Mouse (Mus musculus): ENCODE measurements around the gene Zdhhc12. TPM values are rescaled to one million over a fixed set of nuclear protein-coding genes. Genes with fewer than 3 reads are reported as not detected.

Zdhhc12 gene
- polyA plus RNA-seq (2014; fragmentation: Illumina TruSeq; extraction: RNeasy Lipid Tissue Mini Kit (QIAGEN cat#74804)): 1.3 TPM

DNA sequence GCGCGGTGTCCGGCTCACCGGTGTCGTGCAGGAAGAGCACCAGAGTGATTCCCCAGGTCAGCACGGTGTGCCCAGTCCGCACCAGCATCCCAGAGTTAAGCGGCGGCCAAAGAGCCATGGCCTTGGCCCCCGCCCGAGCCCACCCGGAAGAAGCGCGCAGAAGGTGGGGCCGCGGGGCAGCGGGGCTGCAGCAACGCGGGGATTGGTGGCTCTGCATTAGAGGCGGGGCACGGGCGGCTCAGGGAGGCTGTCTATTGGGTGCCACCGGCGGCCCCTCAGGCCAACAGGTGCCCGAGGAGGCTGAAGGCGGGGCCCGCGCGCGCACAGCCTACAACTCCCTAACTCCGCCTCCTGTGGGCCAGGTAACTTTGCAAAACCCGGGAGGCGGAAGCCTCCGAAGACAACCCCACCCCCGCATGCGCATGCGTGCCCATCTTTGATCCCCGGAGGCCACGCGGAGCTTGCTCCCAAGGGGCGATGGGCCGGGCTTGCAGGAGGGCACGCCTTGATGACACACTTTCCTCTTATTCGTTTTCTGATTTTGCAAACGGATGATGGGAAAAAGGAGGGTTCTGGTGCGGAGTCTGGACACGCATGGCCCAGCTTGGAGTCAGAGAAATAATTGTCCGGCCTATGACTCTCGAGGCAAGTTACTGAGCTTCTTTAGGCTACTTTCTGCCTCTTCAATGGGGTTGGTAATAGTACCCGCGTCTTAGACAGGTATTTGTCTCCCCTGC lies at the start of gene Zdhhc12:
Zdhhc12 (minus strand) TSS at position 178 of the 737 bp plus-strand sequence.

GRCm38 (mm10) chr2:30133613-30134377 lies 40.3 kb upstream of the Zdhhc12 start, which contains the start of gene Tbc1d13:
Tbc1d13 (plus strand) TSS chr2:30133746.

DNA sequence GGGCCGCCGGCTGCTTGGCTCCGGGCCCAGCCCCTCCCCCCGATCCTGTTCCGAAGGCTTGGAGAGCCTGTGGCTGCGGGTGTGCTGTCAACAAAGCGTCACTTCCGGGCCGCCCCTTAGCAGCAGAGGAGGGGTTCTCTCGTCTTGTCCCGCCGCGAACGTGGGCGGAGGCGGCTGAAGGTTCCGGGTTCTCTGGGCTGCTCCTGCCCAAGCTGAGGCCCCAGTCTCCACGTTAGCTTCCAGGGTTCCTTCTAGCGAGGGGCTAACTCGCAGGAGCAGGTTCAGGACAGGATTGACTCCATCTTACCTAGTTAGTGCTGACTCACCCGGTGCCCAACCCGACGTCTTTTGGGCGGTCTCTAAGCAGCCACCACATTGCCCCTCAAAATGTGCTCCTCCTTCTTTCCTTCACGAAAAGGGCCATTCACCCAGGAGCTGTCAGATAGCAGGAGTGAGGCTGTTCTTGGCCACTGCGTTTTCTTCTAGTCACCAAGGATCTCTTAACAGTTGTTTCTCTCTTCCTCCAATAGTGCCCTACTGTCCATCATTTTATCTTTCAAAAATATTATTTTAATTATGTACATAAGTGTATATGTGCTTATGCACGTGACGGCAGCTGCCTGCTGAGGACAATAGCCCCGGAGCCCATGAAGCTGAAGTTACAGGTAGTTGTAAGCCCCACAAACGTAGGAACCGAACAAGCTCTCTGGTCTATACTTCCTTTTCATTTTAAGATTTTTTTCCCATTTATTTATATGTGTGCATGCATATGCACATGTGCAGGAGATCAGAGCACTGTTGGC lies 31.2 kb upstream of the Zdhhc12 start, which contains the start of gene Zer1:
Zer1 (minus strand) TSS at position 114 of the 803 bp plus-strand sequence.

GRCm38 (mm10) chr2:30077502-30078348 lies 15.7 kb downstream of the Zdhhc12 start, which contains the start of gene Pkn3:
Pkn3 (plus strand) TSS chr2:30077684.

GRCm38 (mm10) chr2:30057223-30057904 lies 36.1 kb downstream of the Zdhhc12 start, which contains the start of gene Set:
Set (plus strand) TSS chr2:30057378.

DNA sequence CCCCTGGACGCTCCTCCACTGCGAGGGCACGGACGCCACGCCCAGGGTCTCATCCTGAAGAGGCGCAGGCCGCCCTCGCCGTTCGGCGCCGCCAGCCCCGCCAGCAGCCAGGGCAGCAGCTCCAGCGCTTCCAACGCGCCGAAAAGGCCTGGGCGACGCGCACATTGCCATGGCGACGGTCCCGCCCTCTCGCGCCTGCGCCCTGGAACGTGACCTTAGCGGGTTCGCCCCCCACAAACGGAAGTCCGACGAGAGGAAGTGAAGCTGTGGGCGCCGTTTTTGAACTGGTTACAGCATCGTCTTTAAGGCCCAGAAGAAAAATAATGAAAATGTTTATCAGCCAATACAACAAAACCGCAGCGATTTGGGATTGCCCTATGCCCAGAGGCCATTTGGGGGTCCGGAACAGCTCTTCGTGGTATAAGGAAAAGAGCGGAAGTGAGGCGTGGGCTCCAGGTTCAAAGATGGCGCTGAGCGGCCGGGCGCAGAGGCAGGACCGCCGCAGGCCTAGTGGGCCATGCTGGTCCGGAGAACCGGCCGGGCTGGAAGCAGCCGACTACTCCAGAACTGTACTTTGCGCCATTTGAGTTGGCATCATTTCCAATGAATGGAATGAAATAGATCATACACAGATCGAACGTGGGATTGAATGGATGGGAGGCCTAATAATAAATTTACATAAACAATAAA lies 44.6 kb downstream of the Zdhhc12 start, which contains the start of gene Wdr34:
Wdr34 (minus strand) TSS at position 183 of the 690 bp plus-strand sequence.

Other genes starting within 250 kb of the Zdhhc12 start
- gene Cercam, start 224.5 kb downstream of the Zdhhc12 start, polyA plus RNA-seq (2014; fragmentation: Illumina TruSeq; extraction: RNeasy Lipid Tissue Mini Kit (QIAGEN cat#74804)): 4.0 TPM
- gene Odf2, start 204.4 kb downstream of the Zdhhc12 start, polyA plus RNA-seq (2014; fragmentation: Illumina TruSeq; extraction: RNeasy Lipid Tissue Mini Kit (QIAGEN cat#74804)): 10.1 TPM
- 10.7 TPM for gene Gle1, start 158.2 kb downstream of the Zdhhc12 start, polyA plus RNA-seq (2014; fragmentation: Illumina TruSeq; extraction: RNeasy Lipid Tissue Mini Kit (QIAGEN cat#74804))
- 52.6 TPM for gene Sptan1, start 128.1 kb downstream of the Zdhhc12 start, polyA plus RNA-seq (2014; fragmentation: Illumina TruSeq; extraction: RNeasy Lipid Tissue Mini Kit (QIAGEN cat#74804))
- gene Wdr34, start 44.8 kb downstream of the Zdhhc12 start, polyA plus RNA-seq (2014; fragmentation: Illumina TruSeq; extraction: RNeasy Lipid Tissue Mini Kit (QIAGEN cat#74804)): 0.83 TPM
- gene Set, start 36.3 kb downstream of the Zdhhc12 start, polyA plus RNA-seq (2014; fragmentation: Illumina TruSeq; extraction: RNeasy Lipid Tissue Mini Kit (QIAGEN cat#74804)): 804 TPM
- not detected for gene Pkn3, start 16.0 kb downstream of the Zdhhc12 start, polyA plus RNA-seq (2014; fragmentation: Illumina TruSeq; extraction: RNeasy Lipid Tissue Mini Kit (QIAGEN cat#74804))
- 1.5 TPM for gene Zer1, start 30.9 kb upstream of the Zdhhc12 start, polyA plus RNA-seq (2014; fragmentation: Illumina TruSeq; extraction: RNeasy Lipid Tissue Mini Kit (QIAGEN cat#74804))
- gene Tbc1d13, start 40.1 kb upstream of the Zdhhc12 start, polyA plus RNA-seq (2014; fragmentation: Illumina TruSeq; extraction: RNeasy Lipid Tissue Mini Kit (QIAGEN cat#74804)): 11.6 TPM
- not detected for gene Endog, start 77.8 kb upstream of the Zdhhc12 start, polyA plus RNA-seq (2014; fragmentation: Illumina TruSeq; extraction: RNeasy Lipid Tissue Mini Kit (QIAGEN cat#74804))
- gene Spout1, start 84.8 kb upstream of the Zdhhc12 start, polyA plus RNA-seq (2014; fragmentation: Illumina TruSeq; extraction: RNeasy Lipid Tissue Mini Kit (QIAGEN cat#74804)): 1.5 TPM
- gene Kyat1, start 112.2 kb upstream of the Zdhhc12 start, polyA plus RNA-seq (2014; fragmentation: Illumina TruSeq; extraction: RNeasy Lipid Tissue Mini Kit (QIAGEN cat#74804)): 0.31 TPM
- gene Lrrc8a, start 144.1 kb upstream of the Zdhhc12 start, polyA plus RNA-seq (2014; fragmentation: Illumina TruSeq; extraction: RNeasy Lipid Tissue Mini Kit (QIAGEN cat#74804)): 2.5 TPM
- gene Gm28035, start 146.9 kb upstream of the Zdhhc12 start, polyA plus RNA-seq (2014; fragmentation: Illumina TruSeq; extraction: RNeasy Lipid Tissue Mini Kit (QIAGEN cat#74804)): not detected
- gene Phyhd1, start 172.6 kb upstream of the Zdhhc12 start, polyA plus RNA-seq (2014; fragmentation: Illumina TruSeq; extraction: RNeasy Lipid Tissue Mini Kit (QIAGEN cat#74804)): 2.3 TPM
- gene Gm28038, start 187.4 kb upstream of the Zdhhc12 start, polyA plus RNA-seq (2014; fragmentation: Illumina TruSeq; extraction: RNeasy Lipid Tissue Mini Kit (QIAGEN cat#74804)): 7.3 TPM
- gene Dolk, start 192.7 kb upstream of the Zdhhc12 start, polyA plus RNA-seq (2014; fragmentation: Illumina TruSeq; extraction: RNeasy Lipid Tissue Mini Kit (QIAGEN cat#74804)): 6.8 TPM
- gene Nup188, start 192.7 kb upstream of the Zdhhc12 start, polyA plus RNA-seq (2014; fragmentation: Illumina TruSeq; extraction: RNeasy Lipid Tissue Mini Kit (QIAGEN cat#74804)): 31.1 TPM

Data from ovary, adult 10 weeks (tissue).